Mouse (Mus musculus) erythroblast, embryonic 14.5 days (primary cell): ENCODE data around the gene Fam219a.

Experiments used
- GATA1 ChIP-seq: IDR thresholded peaks from 2 replicates; pipeline ENCODE4 v1.6.1; 2012; ENCODE audit warnings: low read length, inconsistent platforms, mixed read lengths
- TAL1 ChIP-seq: IDR thresholded peaks from 3 replicates; pipeline ENCODE4 v1.6.1; 2012; ENCODE audit warnings: low read length, inconsistent platforms, mixed read lengths

DNA sequence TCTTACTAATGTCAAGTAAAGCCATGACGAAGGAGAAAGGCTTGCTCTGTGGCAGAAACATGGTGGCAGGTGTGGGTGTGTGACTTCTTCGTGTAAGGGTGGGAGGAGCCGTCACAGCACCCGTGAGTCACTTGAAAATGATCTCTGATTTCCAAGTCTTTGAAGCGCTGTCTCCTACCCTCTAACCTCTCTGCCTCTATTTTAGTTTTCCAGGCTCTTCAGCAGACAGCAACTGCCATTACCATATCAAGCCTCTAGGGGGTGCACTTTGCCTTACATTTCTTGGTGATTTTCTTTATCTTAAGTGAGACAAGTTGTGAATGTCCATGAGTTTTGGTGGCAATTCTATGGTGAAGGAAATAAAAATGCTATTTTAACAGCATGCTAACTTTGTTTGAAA, 46.5 kb downstream of the Fam219a start:
- TF ChIP-seq GATA1 (no peak), TAL1 (no peak)
